Mouse (Mus musculus) bone marrow, adult 2 months (tissue): Measurements from ENCODE around the gene Ttc23.

Experiments
- CTCF ChIP-seq: fragments of 200-500 bp; IDR thresholded peaks from 2 replicates; pipeline ENCODE4 v1.5.1; 2011; ENCODE audit warnings: low read length, control low read depth; ENCODE audit not compliant: control insufficient read depth, insufficient read depth
- POLR2A ChIP-seq: fragments of 200-500 bp; IDR thresholded peaks from 2 replicates; pipeline ENCODE4 v1.6.1; 2011; ENCODE audit warnings: low read depth, mild to moderate bottlenecking, control low read depth, low read length, borderline replicate concordance; ENCODE audit not compliant: control insufficient read depth

DNA sequence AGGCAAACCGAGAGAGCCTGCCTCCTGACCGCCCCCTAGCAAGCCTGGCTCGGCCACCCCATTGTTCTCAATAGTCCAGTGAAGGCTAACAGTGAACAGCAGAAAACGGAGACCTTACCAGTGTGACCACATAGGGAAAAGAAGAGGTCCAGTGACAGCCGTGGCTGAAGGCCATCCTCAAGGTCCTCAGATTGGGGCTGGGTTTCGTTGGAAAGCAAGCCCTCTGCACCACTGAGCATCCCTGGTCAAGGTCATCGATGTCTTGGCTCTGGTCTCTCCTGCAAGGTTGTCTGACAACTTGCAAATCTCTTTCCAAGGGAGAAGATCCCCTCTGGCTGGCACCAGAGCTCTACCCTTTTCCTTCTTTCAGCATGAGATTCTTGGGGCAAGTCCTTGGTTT lies 42.6 kb downstream of the Ttc23 start:
- no peak for TF ChIP-seq POLR2A
- no peak for TF ChIP-seq CTCF
